Mouse (Mus musculus): ENCODE data around the gene Elane. TPM values are rescaled to one million over a fixed set of nuclear protein-coding genes. Genes with fewer than 3 reads are reported as not detected.

Gene Elane
- polyA plus RNA-seq, 1 experiment: 0.75 TPM

DNA sequence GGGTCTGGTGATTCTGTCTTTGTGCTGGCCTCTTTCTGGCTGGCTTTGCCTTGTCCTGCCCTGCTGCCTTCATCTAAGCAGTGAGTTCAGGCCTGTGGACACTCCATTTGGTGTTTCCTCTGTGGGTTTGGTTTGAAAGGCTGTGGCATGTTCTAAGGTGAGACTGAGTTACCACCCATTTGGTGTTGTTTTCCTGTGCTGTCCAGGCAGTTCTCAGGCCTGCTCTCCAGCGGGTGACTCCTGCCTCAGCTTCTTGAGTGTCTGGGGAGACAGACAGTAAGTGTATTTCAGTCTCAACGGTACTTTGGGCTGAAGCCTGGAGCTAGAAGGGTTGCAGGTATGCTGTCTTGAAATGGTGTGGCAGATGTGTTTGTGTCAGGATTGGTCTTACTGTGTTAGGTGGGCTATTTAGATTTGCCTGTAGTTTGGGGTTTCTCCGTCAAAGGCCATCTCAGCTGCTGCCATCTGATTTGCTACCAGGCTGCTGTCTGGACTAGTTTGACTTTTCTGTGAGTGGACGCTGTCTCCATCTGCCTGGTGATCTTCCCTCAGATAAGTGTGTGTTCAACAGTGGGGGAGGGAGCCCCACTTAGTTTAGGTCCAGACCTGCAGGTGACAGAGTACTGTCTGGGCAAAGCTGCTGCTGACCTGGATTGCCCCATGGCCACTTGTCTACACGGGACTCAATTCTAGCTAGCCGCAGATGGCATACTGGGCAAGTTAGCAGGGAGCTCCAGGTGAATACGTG lies 29.2 kb upstream of the Elane start:
- TF ChIP-seq CTCF (IDR thresholded peaks at IDR 0.05; ENCODE audit: low read depth, low read length): no peak
- no peak for TF ChIP-seq POLR2A (IDR thresholded peaks at IDR 0.05; ENCODE audit: borderline replicate concordance, low read depth, low read length)
- H3K4me3 ChIP-seq (ENCODE audit: insufficient read depth, low read length): peak overlapping the region; percentile 94
- H3K27ac ChIP-seq (ENCODE audit: insufficient read depth, low read depth, low read length): peak overlapping the region; percentile 43
- H3K4me1 ChIP-seq (ENCODE audit: control insufficient read depth, insufficient read depth, low read length): peaks cover 20% of the 10 kb centered on the region

DNA sequence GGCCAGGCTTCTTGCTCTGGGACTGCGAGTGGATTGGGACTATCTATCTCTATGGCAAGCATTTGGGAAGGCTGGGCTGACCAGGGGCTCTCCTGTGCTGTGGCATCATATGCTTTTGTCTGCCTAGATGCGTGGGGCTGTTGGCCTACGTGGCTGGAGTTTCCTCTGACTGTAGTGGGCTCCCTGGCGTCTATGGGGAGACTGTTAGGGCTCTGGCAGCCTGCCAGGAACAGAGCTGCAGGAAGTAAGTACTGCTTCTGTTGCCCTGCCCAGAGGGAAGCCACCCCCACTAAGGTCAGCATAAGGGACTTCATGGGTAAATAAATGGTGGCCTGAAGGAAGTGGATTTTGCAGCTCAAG lies 28.6 kb upstream of the Elane start:
- TF ChIP-seq CTCF (IDR thresholded peaks at IDR 0.05; ENCODE audit: low read depth, low read length) (no peak), POLR2A (IDR thresholded peaks at IDR 0.05; ENCODE audit: borderline replicate concordance, low read depth, low read length) (no peak)
- H3K4me3 ChIP-seq (ENCODE audit: insufficient read depth, low read length): peak overlapping the region; percentile 94
- peaks cover 15% of the 10 kb centered on the region for H3K4me1 ChIP-seq (ENCODE audit: control insufficient read depth, insufficient read depth, low read length)
- peak overlapping the region; percentile 43 for H3K27ac ChIP-seq (ENCODE audit: insufficient read depth, low read depth, low read length)

DNA sequence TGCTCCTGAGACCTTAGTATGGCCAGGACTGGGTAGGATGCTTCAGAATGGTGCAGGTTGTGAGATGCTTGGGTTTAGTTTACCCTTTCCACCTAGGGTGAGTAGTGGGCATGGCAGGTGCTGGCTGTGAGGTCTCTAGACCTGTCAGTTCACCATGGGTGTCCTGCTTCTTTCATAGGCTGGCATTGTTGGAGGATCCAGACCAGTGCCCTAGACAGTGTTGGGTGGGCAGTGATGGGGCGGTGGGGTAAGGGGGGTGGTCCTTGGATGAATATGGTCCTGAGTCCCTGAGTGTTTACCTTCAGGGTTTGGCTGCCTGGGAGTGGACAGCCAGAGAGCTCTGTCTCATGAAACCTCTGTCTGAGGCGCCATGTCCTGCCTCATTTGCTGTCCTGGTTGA lies 28.2 kb upstream of the Elane start:
- Histone ChIP-seq H3K4me3 (ENCODE audit: insufficient read depth, low read length) (peak overlapping the region; percentile 38), H3K4me1 (ENCODE audit: control insufficient read depth, insufficient read depth, low read length) (peaks cover 10% of the 10 kb centered on the region), H3K27ac (ENCODE audit: insufficient read depth, low read depth, low read length) (peak overlapping the region; percentile 34; the same call in 1 of the 2 replicates)
- TF ChIP-seq POLR2A (IDR thresholded peaks at IDR 0.05; ENCODE audit: borderline replicate concordance, low read depth, low read length) (no peak), CTCF (IDR thresholded peaks at IDR 0.05; ENCODE audit: low read depth, low read length) (no peak)

GRCm38 (mm10) chr10:79858416-79859074 lies 27.5 kb upstream of the Elane start:
- TF ChIP-seq POLR2A (IDR thresholded peaks at IDR 0.05; ENCODE audit: borderline replicate concordance, low read depth, low read length): no peak
- H3K27ac ChIP-seq (ENCODE audit: insufficient read depth, low read depth, low read length): no peak overlapping the region
- H3K4me1 ChIP-seq (ENCODE audit: control insufficient read depth, insufficient read depth, low read length): peaks cover 9% of the 10 kb centered on the region
- H3K4me3 ChIP-seq (ENCODE audit: insufficient read depth, low read length): peak overlapping the region; percentile 38

- peaks cover 9% of the 10 kb centered on the region for H3K4me1 ChIP-seq (ENCODE audit: control insufficient read depth, insufficient read depth, low read length)
- H3K27ac ChIP-seq (ENCODE audit: insufficient read depth, low read depth, low read length): no peak overlapping the region
- H3K4me3 ChIP-seq (ENCODE audit: insufficient read depth, low read length): no peak overlapping the region
- TF ChIP-seq POLR2A (IDR thresholded peaks at IDR 0.05; ENCODE audit: borderline replicate concordance, low read depth, low read length) (no peak), CTCF (IDR thresholded peaks at IDR 0.05; ENCODE audit: low read depth, low read length) (no peak)
These were observed 26.9 kb upstream of the Elane start for GRCm38 (mm10) chr10:79859116-79859515.

DNA sequence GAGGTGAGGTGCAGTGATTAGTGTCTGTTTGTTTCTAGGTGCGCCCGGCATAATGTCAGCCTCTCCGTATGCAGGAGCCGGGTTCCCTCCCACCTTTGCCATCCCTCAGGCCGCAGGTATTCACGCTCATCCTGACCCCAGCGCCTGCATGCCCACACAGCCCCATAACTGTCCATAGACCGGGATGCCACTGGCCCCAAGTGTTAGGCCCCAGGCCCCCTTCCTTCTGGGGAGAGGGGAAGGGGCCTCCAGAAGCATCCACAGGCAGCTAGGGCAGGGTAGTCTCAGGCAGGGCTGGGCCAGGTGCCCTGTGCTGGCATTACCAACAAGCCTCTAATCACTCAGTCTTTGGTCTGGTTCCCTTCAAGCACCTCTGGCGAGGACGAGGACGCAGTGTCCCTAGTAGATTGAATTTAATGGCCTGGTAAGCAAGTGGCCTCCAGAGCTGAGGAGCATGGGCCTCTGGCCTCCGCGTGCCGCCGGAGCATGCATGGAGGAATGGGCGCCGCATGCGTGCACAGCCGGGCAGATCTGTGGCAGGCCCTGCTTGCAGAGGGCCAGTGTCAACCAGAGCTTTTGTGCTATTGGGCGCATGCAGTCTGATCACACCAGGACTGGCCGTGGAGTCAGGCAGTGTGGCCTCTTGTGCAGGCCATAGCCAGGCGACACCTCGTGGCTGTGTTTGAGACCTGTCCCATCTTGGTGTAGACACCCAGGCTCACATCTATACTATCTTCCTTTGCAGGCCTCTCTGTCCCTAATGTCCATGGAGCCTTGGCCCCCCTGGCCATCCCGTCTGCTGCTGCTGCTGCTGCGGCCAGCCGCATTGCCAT lies 25.8 kb upstream of the Elane start:
- Histone ChIP-seq H3K4me1 (ENCODE audit: control insufficient read depth, insufficient read depth, low read length) (peaks cover 9% of the 10 kb centered on the region), H3K27ac (ENCODE audit: insufficient read depth, low read depth, low read length) (no peak overlapping the region), H3K4me3 (ENCODE audit: insufficient read depth, low read length) (no peak overlapping the region)
- TF ChIP-seq CTCF (IDR thresholded peaks at IDR 0.05; ENCODE audit: low read depth, low read length) (no peak), POLR2A (IDR thresholded peaks at IDR 0.05; ENCODE audit: borderline replicate concordance, low read depth, low read length) (no peak)

DNA sequence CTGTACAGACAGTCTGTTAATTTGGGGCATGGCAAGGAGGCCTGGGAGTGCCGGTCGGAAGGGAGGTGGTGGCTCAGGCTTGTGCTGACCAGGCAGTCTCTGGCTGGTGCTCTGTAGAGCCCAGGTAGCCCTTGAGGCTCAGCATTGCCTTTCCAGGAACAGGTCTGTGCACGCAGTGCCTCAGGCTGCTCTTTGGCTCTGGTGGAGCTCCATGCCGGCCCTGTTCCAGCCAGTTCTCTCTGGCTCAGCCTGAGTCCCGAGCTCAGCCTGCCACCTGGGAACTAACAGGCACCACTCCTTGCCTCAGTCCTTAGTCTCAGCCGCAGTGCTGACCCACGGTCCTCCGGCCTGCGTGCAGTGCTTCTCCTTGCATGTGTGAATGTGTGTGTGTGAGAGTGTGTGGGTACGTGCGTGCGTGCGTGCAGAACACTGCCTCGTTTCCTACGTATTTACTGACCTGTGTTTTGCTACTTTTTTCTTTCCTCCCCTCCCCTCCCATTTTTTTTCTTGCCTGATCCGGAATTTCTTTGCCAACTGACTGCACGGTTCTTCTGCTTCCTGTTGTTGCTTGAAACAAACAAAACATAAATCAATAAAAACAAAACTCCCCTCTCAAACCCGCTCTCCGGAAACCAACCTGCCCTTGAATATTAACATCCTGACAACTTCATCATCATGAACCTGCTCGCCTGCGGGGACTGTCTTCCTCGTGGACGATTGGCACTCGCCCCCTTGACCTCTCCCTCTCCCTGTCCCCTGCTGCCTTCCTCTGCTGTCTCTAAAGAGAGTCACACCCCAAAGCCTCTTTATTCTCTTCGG lies 24.6 kb upstream of the Elane start:
- H3K4me3 ChIP-seq (ENCODE audit: insufficient read depth, low read length): no peak overlapping the region
- no peak for TF ChIP-seq POLR2A (IDR thresholded peaks at IDR 0.05; ENCODE audit: borderline replicate concordance, low read depth, low read length)
- H3K4me1 ChIP-seq (ENCODE audit: control insufficient read depth, insufficient read depth, low read length): peaks cover 9% of the 10 kb centered on the region
- no peak overlapping the region for H3K27ac ChIP-seq (ENCODE audit: insufficient read depth, low read depth, low read length)

- no peak overlapping the region for H3K27ac ChIP-seq (ENCODE audit: insufficient read depth, low read depth, low read length)
- no peak overlapping the region for H3K4me3 ChIP-seq (ENCODE audit: insufficient read depth, low read length)
- TF ChIP-seq POLR2A (IDR thresholded peaks at IDR 0.05; ENCODE audit: borderline replicate concordance, low read depth, low read length) (no peak), CTCF (IDR thresholded peaks at IDR 0.05; ENCODE audit: low read depth, low read length) (no peak)
- H3K4me1 ChIP-seq (ENCODE audit: control insufficient read depth, insufficient read depth, low read length): peaks cover 9% of the 10 kb centered on the region
These were observed 23.8 kb upstream of the Elane start for GRCm38 (mm10) chr10:79862049-79862788.

GRCm38 (mm10) chr10:79862925-79863324 lies 23.1 kb upstream of the Elane start:
- TF ChIP-seq POLR2A (IDR thresholded peaks at IDR 0.05; ENCODE audit: borderline replicate concordance, low read depth, low read length) (no peak), CTCF (IDR thresholded peaks at IDR 0.05; ENCODE audit: low read depth, low read length) (no peak)
- H3K4me1 ChIP-seq (ENCODE audit: control insufficient read depth, insufficient read depth, low read length): peaks cover 7% of the 10 kb centered on the region
- no peak overlapping the region for H3K27ac ChIP-seq (ENCODE audit: insufficient read depth, low read depth, low read length)
- no peak overlapping the region for H3K4me3 ChIP-seq (ENCODE audit: insufficient read depth, low read length)
